Mouse (Mus musculus): ENCODE measurements around the gene Gngt2. TPM values are rescaled to one million over a fixed set of nuclear protein-coding genes. Genes with fewer than 3 reads are reported as not detected.

Gene Gngt2
- polyA plus RNA-seq, 1 experiment from 2014 or later: 32.2 TPM

GRCm38 (mm10) chr11:95805010-95805409 is 32.0 kb upstream of the Gngt2 start:
- H3K4me1 ChIP-seq (ENCODE audit: insufficient read depth): peaks cover 39% of the 10 kb centered on the region
- peak overlapping the region; percentile 41; the same call in 1 of the 2 replicates for H3K9ac ChIP-seq (replicated peaks)
- no peak for ATAC-seq

GRCm38 (mm10) chr11:95805527-95805926 is 31.5 kb upstream of the Gngt2 start:
- TF ChIP-seq EP300 (IDR thresholded peaks at IDR 0.05; ENCODE audit: low read depth) (0 out of 2 replicates have a peak, but pooled peaks have one; percentile 15), CTCF (IDR thresholded peaks at IDR 0.05; ENCODE audit: low read depth) (no peak)
- 17% methylated on average over 3 of the region's 3 CpGs for WGBS (ENCODE audit: insufficient replicate concordance)
- H3K4me3 ChIP-seq (ENCODE audit: low read depth, low read length): no peak overlapping the region
- H3K27ac ChIP-seq (ENCODE audit: low read depth): peak overlapping the region; percentile 85
- H3K4me2 ChIP-seq (ENCODE audit: low read depth, low read length): peak overlapping the region; percentile 36
- H3K4me1 ChIP-seq (ENCODE audit: insufficient read depth): peaks cover 38% of the 10 kb centered on the region
- H3K27me3 ChIP-seq (ENCODE audit: insufficient read depth, low read length): no peaks in the 10 kb centered on the region
- peak; percentile 34 for ATAC-seq
- peak; percentile 64 for DNase-seq
- H3K36me3 ChIP-seq (replicated peaks; ENCODE audit: insufficient read depth, low read length): no peaks in the 10 kb centered on the region
- peak overlapping the region; percentile 41 for H3K9ac ChIP-seq (replicated peaks)
- no peaks in the 10 kb centered on the region for H3K9me3 ChIP-seq (ENCODE audit: low read length)

More at GRCm38 (mm10) chr11:95805010-95805409, 32.0 kb upstream of the Gngt2 start:
- Histone ChIP-seq H3K27ac (ENCODE audit: low read depth) (peak overlapping the region; percentile 85), H3K27me3 (ENCODE audit: insufficient read depth, low read length) (no peaks in the 10 kb centered on the region), H3K9me3 (ENCODE audit: low read length) (no peaks in the 10 kb centered on the region), H3K36me3 (replicated peaks; ENCODE audit: insufficient read depth, low read length) (no peaks in the 10 kb centered on the region), H3K4me2 (ENCODE audit: low read depth, low read length) (peak overlapping the region; percentile 36; the same call in 1 of the 2 replicates), H3K4me3 (ENCODE audit: low read depth, low read length) (no peak overlapping the region)
- TF ChIP-seq EP300 (IDR thresholded peaks at IDR 0.05; ENCODE audit: low read depth) (no peak), CTCF (IDR thresholded peaks at IDR 0.05; ENCODE audit: low read depth) (no peak)
- DNase-seq: peak; percentile 40
- WGBS (ENCODE audit: insufficient replicate concordance): 42% methylated on average over 5 of the region's 5 CpGs

DNA sequence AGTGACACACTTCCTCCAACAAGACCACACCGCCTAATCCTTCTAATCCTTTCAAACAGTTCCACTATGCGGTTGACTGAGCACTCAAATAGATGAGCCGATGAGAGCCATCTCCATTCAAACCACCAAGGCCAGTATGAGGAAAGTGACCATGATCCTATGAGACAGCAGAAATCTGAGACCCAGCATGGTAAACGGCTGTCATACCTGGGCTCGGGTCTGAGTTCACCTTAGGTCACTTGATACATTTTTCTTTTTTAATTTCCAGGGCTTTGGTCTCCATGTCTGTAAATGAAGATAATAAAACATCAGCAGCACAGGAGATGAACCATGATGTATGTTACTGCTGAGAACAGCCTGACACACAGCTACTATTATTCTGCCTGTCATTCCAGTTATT is 29.1 kb upstream of the Gngt2 start:
- H3K36me3 ChIP-seq (replicated peaks; ENCODE audit: insufficient read depth, low read length): no peaks in the 10 kb centered on the region
- H3K4me3 ChIP-seq (ENCODE audit: low read depth, low read length): peak overlapping the region; percentile 25; the same call in 1 of the 2 replicates
- peak overlapping the region; percentile 68 for H3K9ac ChIP-seq (replicated peaks)
- H3K27me3 ChIP-seq (ENCODE audit: insufficient read depth, low read length): no peaks in the 10 kb centered on the region
- peaks cover 32% of the 10 kb centered on the region for H3K4me1 ChIP-seq (ENCODE audit: insufficient read depth)
- no peak for ATAC-seq
- 88% methylated on average over 5 of the region's 5 CpGs for WGBS (ENCODE audit: insufficient replicate concordance)
- peak overlapping the region; percentile 97 for H3K27ac ChIP-seq (ENCODE audit: low read depth)
- peak overlapping the region; percentile 66 for H3K4me2 ChIP-seq (ENCODE audit: low read depth, low read length)
- DNase-seq: no peak
- no peaks in the 10 kb centered on the region for H3K9me3 ChIP-seq (ENCODE audit: low read length)
- TF ChIP-seq CTCF (IDR thresholded peaks at IDR 0.05; ENCODE audit: low read depth) (no peak), EP300 (IDR thresholded peaks at IDR 0.05; ENCODE audit: low read depth) (no peak)

GRCm38 (mm10) chr11:95808448-95809011 is 28.5 kb upstream of the Gngt2 start:
- Histone ChIP-seq H3K36me3 (replicated peaks; ENCODE audit: insufficient read depth, low read length) (no peaks in the 10 kb centered on the region), H3K27ac (ENCODE audit: low read depth) (peak overlapping the region; percentile 97), H3K4me1 (ENCODE audit: insufficient read depth) (peaks cover 30% of the 10 kb centered on the region), H3K27me3 (ENCODE audit: insufficient read depth, low read length) (no peaks in the 10 kb centered on the region), H3K9ac (replicated peaks) (peak overlapping the region; percentile 68), H3K4me2 (ENCODE audit: low read depth, low read length) (peak overlapping the region; percentile 66), H3K4me3 (ENCODE audit: low read depth, low read length) (peak overlapping the region; percentile 25; the same call in 1 of the 2 replicates), H3K9me3 (ENCODE audit: low read length) (no peaks in the 10 kb centered on the region)
- 37% methylated on average over 5 of the region's 5 CpGs for WGBS (ENCODE audit: insufficient replicate concordance)
- ATAC-seq: peak; percentile 95
- TF ChIP-seq EP300 (IDR thresholded peaks at IDR 0.05; ENCODE audit: low read depth) (peak; percentile 83), CTCF (IDR thresholded peaks at IDR 0.05; ENCODE audit: low read depth) (no peak)
- peak; percentile 76 for DNase-seq

DNA sequence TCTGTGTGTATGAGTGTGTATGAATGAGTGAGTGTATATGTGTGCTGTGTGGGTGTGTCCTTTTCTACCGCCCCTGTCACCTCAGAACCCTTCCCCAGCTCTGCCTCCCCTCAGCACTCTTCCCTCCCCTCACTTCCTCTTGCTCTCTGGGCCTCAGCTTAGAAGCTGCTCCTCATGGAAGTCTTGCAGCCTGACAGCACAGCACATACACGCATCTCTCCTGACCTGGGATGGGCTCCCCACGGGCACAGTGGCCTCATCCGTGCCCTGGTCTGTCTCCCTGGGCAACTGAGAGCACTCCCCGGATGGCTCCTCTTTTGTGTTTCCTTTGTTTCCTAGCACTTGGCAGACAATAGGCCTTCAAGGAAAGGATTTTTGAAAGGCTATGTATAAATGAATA is 27.4 kb upstream of the Gngt2 start:
- Histone ChIP-seq H3K9ac (replicated peaks) (0 out of 2 replicates have a peak overlapping the region, but pooled peaks have one; percentile 4), H3K27ac (ENCODE audit: low read depth) (peak overlapping the region; percentile 97), H3K4me1 (ENCODE audit: insufficient read depth) (peaks cover 27% of the 10 kb centered on the region), H3K36me3 (replicated peaks; ENCODE audit: insufficient read depth, low read length) (no peaks in the 10 kb centered on the region), H3K27me3 (ENCODE audit: insufficient read depth, low read length) (no peaks in the 10 kb centered on the region), H3K9me3 (ENCODE audit: low read length) (no peaks in the 10 kb centered on the region), H3K4me3 (ENCODE audit: low read depth, low read length) (no peak overlapping the region), H3K4me2 (ENCODE audit: low read depth, low read length) (no peak overlapping the region; the same call in 1 of the 2 replicates)
- no peak for DNase-seq
- ATAC-seq: no peak
- TF ChIP-seq EP300 (IDR thresholded peaks at IDR 0.05; ENCODE audit: low read depth): no peak
- TF ChIP-seq CTCF (IDR thresholded peaks at IDR 0.05; ENCODE audit: low read depth): no peak
- 51% methylated on average over 5 of the region's 5 CpGs for WGBS (ENCODE audit: insufficient replicate concordance)

DNA sequence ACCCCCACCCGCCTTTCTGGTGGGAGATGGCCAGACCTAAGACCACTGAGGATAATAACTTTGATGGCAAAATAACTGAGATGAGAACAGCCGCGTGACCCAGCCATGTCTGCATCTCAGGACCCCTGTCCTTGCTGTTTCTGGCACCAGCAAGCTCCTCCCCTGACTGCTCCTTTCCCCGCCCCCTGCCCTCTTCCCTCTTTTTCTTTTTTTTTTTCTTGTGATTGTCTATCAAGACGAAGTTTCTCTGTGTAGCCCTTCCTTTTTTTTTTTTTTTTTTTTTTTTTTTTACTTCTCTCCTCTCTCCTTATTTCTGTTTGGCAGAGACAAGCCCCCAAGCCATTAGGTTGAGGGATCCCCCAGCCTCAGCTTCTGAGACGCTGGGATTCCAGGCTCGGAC is 26.2 kb upstream of the Gngt2 start:
- no peak for DNase-seq
- H3K9me3 ChIP-seq (ENCODE audit: low read length): no peaks in the 10 kb centered on the region
- H3K27ac ChIP-seq (ENCODE audit: low read depth): peak overlapping the region; percentile 97; the same call in 1 of the 2 replicates
- no peaks in the 10 kb centered on the region for H3K36me3 ChIP-seq (replicated peaks; ENCODE audit: insufficient read depth, low read length)
- H3K27me3 ChIP-seq (ENCODE audit: insufficient read depth, low read length): no peaks in the 10 kb centered on the region
- H3K9ac ChIP-seq (replicated peaks): no peak overlapping the region
- no peak for TF ChIP-seq EP300 (IDR thresholded peaks at IDR 0.05; ENCODE audit: low read depth)
- no peak for TF ChIP-seq CTCF (IDR thresholded peaks at IDR 0.05; ENCODE audit: low read depth)
- no peak overlapping the region for H3K4me2 ChIP-seq (ENCODE audit: low read depth, low read length)
- H3K4me1 ChIP-seq (ENCODE audit: insufficient read depth): peaks cover 16% of the 10 kb centered on the region
- H3K4me3 ChIP-seq (ENCODE audit: low read depth, low read length): no peak overlapping the region
- 62% methylated on average over 7 of the region's 7 CpGs for WGBS (ENCODE audit: insufficient replicate concordance)
- no peak for ATAC-seq

Data from liver, postnatal 0 days (tissue).